Mouse (Mus musculus) neural tube, embryonic 15.5 days (tissue): ENCODE data around the gene Btn2a2. TPM values are rescaled to one million over a fixed set of nuclear protein-coding genes. Genes with fewer than 3 reads are reported as not detected.

Source experiments
- ATAC-seq: fragments of 200-750 bp; cut with Nextera tagmentation; 2 replicates; pipeline ENCODE4 v1.8.0; 2017; ENCODE audit warnings: mild to moderate bottlenecking, moderate TSS enrichment, moderate library complexity; ENCODE audit not compliant: low FRiP score
- H3K27ac ChIP-seq: fragments of 300-500 bp; sonication (generic); replicated peaks from 2 replicates; pipeline ENCODE4 v1.5.1; 2015; ENCODE audit warnings: mild to moderate bottlenecking, inconsistent platforms
- H3K27me3 ChIP-seq: fragments of 300-500 bp; sonication (generic); replicated peaks from 2 replicates; pipeline ENCODE4 v1.6.1; 2015; ENCODE audit warnings: inconsistent platforms
- H3K36me3 ChIP-seq: fragments of 300-500 bp; sonication (generic); 2 replicates; pipeline ENCODE4 v1.6.1; 2015; ENCODE audit warnings: inconsistent platforms
- H3K4me1 ChIP-seq: fragments of 300-500 bp; sonication (generic); 2 replicates; pipeline ENCODE4 v1.6.1; 2015; ENCODE audit warnings: inconsistent platforms
- H3K4me2 ChIP-seq: fragments of 300-500 bp; sonication (generic); 2 replicates; pipeline ENCODE4 v1.6.1; 2015; ENCODE audit warnings: inconsistent platforms, mild to moderate bottlenecking, moderate library complexity
- H3K4me3 ChIP-seq: fragments of 300-500 bp; sonication (generic); replicated peaks from 2 replicates; pipeline ENCODE4 v1.5.1; 2015; ENCODE audit warnings: mild to moderate bottlenecking, inconsistent platforms
- H3K9ac ChIP-seq: fragments of 300-500 bp; sonication (generic); replicated peaks from 2 replicates; pipeline ENCODE4 v1.6.1; 2015; ENCODE audit warnings: mild to moderate bottlenecking, inconsistent platforms
- H3K9me3 ChIP-seq: fragments of 300-500 bp; sonication (generic); replicated peaks from 2 replicates; pipeline ENCODE4 v1.6.1; 2016; ENCODE audit warnings: inconsistent platforms
- WGBS: fragments of 180-500 bp; shearing (Covaris S2); methylation state at CpG from one replicate; pipeline ENCODE4 v1.1.7; 2015; ENCODE audit warnings: mixed read lengths; 5-methylcytosine and 5-hydroxymethylcytosine counted together
- polyA plus RNA-seq: library from polyadenylated mRNA; unstranded; fragments of >200 nt; fragmentation: Nextera tagmentation; extraction: Ambion mirVana; gene quantifications from 2 replicates; pipeline ENCODE4 v1.2.1, GENCODE M21; 2015

Btn2a2 gene
- polyA plus RNA-seq, 1 experiment from 2014 or later = 0.14 TPM

GRCm38 (mm10) chr13:23439901-23440300 lies 48.8 kb downstream of the Btn2a2 start:
- ATAC-seq = no peak
- 65% methylated on average over 10 of the region's 10 CpGs for WGBS
- H3K4me3 ChIP-seq = 0 out of 2 replicates have a peak overlapping the region, but pooled peaks have one; percentile 4
- peaks cover 19% of the 10 kb centered on the region for H3K4me1 ChIP-seq
- H3K27ac ChIP-seq = no peak overlapping the region
- H3K4me2 ChIP-seq = no peak overlapping the region
- no peaks in the 10 kb centered on the region for H3K9me3 ChIP-seq
- no peaks in the 10 kb centered on the region for H3K36me3 ChIP-seq
- no peak overlapping the region for H3K9ac ChIP-seq
- H3K27me3 ChIP-seq = no peaks in the 10 kb centered on the region

- H3K4me1 ChIP-seq = peaks cover 14% of the 10 kb centered on the region
- H3K27ac ChIP-seq = no peak overlapping the region; the same call in 1 of the 2 replicates
- H3K36me3 ChIP-seq = no peaks in the 10 kb centered on the region
- peak overlapping the region; percentile 47 for H3K9ac ChIP-seq
- under 1% methylated on average over 7 of the region's 7 CpGs for WGBS
- H3K4me2 ChIP-seq = peak overlapping the region; percentile 78
- H3K9me3 ChIP-seq = no peaks in the 10 kb centered on the region
- peak overlapping the region; percentile 56 for H3K4me3 ChIP-seq
- ATAC-seq = peak; percentile 79
- H3K27me3 ChIP-seq = no peaks in the 10 kb centered on the region
Measured at GRCm38 (mm10) chr13:23438521-23438920, 50.1 kb downstream of the Btn2a2 start.

GRCm38 (mm10) chr13:23437908-23438307 lies 50.7 kb downstream of the Btn2a2 start:
- peak; percentile 94 for ATAC-seq
- H3K4me3 ChIP-seq = peak overlapping the region; percentile 56
- H3K4me2 ChIP-seq = peak overlapping the region; percentile 78
- H3K36me3 ChIP-seq = no peaks in the 10 kb centered on the region
- WGBS = under 1% methylated on average over 17 of the region's 17 CpGs
- peak overlapping the region; percentile 75 for H3K27ac ChIP-seq
- H3K9ac ChIP-seq = peak overlapping the region; percentile 56
- no peaks in the 10 kb centered on the region for H3K27me3 ChIP-seq
- peaks cover 16% of the 10 kb centered on the region for H3K4me1 ChIP-seq
- no peaks in the 10 kb centered on the region for H3K9me3 ChIP-seq

GRCm38 (mm10) chr13:23436861-23437822 lies 51.5 kb downstream of the Btn2a2 start:
- Histone ChIP-seq H3K36me3 (no peaks in the 10 kb centered on the region), H3K9ac (peak overlapping the region; percentile 56), H3K4me2 (peak overlapping the region; percentile 78), H3K9me3 (no peaks in the 10 kb centered on the region), H3K4me3 (peak overlapping the region; percentile 56), H3K27ac (peak overlapping the region; percentile 75), H3K4me1 (peaks cover 16% of the 10 kb centered on the region), H3K27me3 (no peaks in the 10 kb centered on the region)
- ATAC-seq = peak; percentile 36; the same call in 1 of the 2 replicates
- under 1% methylated on average over 32 of the region's 32 CpGs for WGBS

GRCm38 (mm10) chr13:23436231-23436661 lies 52.4 kb downstream of the Btn2a2 start:
- no peak overlapping the region for H3K9ac ChIP-seq
- WGBS = 3% methylated on average over 11 of the region's 11 CpGs
- peak overlapping the region; percentile 39; the same call in 1 of the 2 replicates for H3K4me3 ChIP-seq
- no peaks in the 10 kb centered on the region for H3K36me3 ChIP-seq
- no peaks in the 10 kb centered on the region for H3K27me3 ChIP-seq
- H3K27ac ChIP-seq = no peak overlapping the region
- H3K4me2 ChIP-seq = peak overlapping the region; percentile 78
- H3K4me1 ChIP-seq = peaks cover 16% of the 10 kb centered on the region
- H3K9me3 ChIP-seq = no peaks in the 10 kb centered on the region
- no peak for ATAC-seq

GRCm38 (mm10) chr13:23435676-23436075 lies 53.0 kb downstream of the Btn2a2 start:
- Histone ChIP-seq H3K4me1 (peaks cover 16% of the 10 kb centered on the region), H3K36me3 (no peaks in the 10 kb centered on the region), H3K9me3 (no peaks in the 10 kb centered on the region), H3K9ac (peak overlapping the region; percentile 36), H3K4me2 (peak overlapping the region; percentile 78), H3K4me3 (peak overlapping the region; percentile 39), H3K27me3 (no peaks in the 10 kb centered on the region), H3K27ac (no peak overlapping the region)
- ATAC-seq = no peak
- 2% methylated on average over 12 of the region's 12 CpGs for WGBS

GRCm38 (mm10) chr13:23435241-23435640 lies 53.4 kb downstream of the Btn2a2 start:
- H3K4me2 ChIP-seq = peak overlapping the region; percentile 78
- no peaks in the 10 kb centered on the region for H3K9me3 ChIP-seq
- peaks cover 16% of the 10 kb centered on the region for H3K4me1 ChIP-seq
- no peak for ATAC-seq
- no peak overlapping the region for H3K27ac ChIP-seq
- no peaks in the 10 kb centered on the region for H3K27me3 ChIP-seq
- peak overlapping the region; percentile 36; the same call in 1 of the 2 replicates for H3K9ac ChIP-seq
- peak overlapping the region; percentile 39 for H3K4me3 ChIP-seq
- WGBS = 30% methylated on average over 4 of the region's 4 CpGs
- no peaks in the 10 kb centered on the region for H3K36me3 ChIP-seq

GRCm38 (mm10) chr13:23434426-23434825 lies 54.2 kb downstream of the Btn2a2 start:
- H3K4me3 ChIP-seq = 0 out of 2 replicates have a peak overlapping the region, but pooled peaks have one; percentile 9
- H3K27me3 ChIP-seq = no peaks in the 10 kb centered on the region
- H3K36me3 ChIP-seq = no peaks in the 10 kb centered on the region
- peak overlapping the region; percentile 28 for H3K4me2 ChIP-seq
- H3K4me1 ChIP-seq = peaks cover 24% of the 10 kb centered on the region
- WGBS = 19% methylated on average over 7 of the region's 7 CpGs
- H3K27ac ChIP-seq = no peak overlapping the region
- no peaks in the 10 kb centered on the region for H3K9me3 ChIP-seq
- no peak overlapping the region for H3K9ac ChIP-seq
- ATAC-seq = no peak

GRCm38 (mm10) chr13:23433801-23434200 lies 54.9 kb downstream of the Btn2a2 start:
- Histone ChIP-seq H3K9ac (no peak overlapping the region), H3K4me2 (peak overlapping the region; percentile 75; the same call in 1 of the 2 replicates), H3K27ac (no peak overlapping the region), H3K4me1 (peaks cover 24% of the 10 kb centered on the region), H3K4me3 (no peak overlapping the region), H3K36me3 (no peaks in the 10 kb centered on the region), H3K27me3 (no peaks in the 10 kb centered on the region), H3K9me3 (no peaks in the 10 kb centered on the region)
- ATAC-seq = no peak
- whole genome bisulfite sequencing = 56% methylated on average over 5 of the region's 5 CpGs

GRCm38 (mm10) chr13:23433206-23433605 lies 55.5 kb downstream of the Btn2a2 start:
- peak overlapping the region; percentile 64 for H3K4me3 ChIP-seq
- peaks cover 24% of the 10 kb centered on the region for H3K4me1 ChIP-seq
- H3K36me3 ChIP-seq = no peaks in the 10 kb centered on the region
- H3K27ac ChIP-seq = peak overlapping the region; percentile 74; the same call in 1 of the 2 replicates
- H3K9ac ChIP-seq = 0 out of 2 replicates have a peak overlapping the region, but pooled peaks have one; percentile 34
- H3K9me3 ChIP-seq = no peaks in the 10 kb centered on the region
- ATAC-seq = no peak
- H3K4me2 ChIP-seq = peak overlapping the region; percentile 75
- no peaks in the 10 kb centered on the region for H3K27me3 ChIP-seq
- 17% methylated on average over 5 of the region's 5 CpGs for WGBS

- peak overlapping the region; percentile 74 for H3K27ac ChIP-seq
- ATAC-seq = peak; percentile 86
- WGBS = under 1% methylated on average over 28 of the region's 28 CpGs
- H3K4me1 ChIP-seq = peaks cover 24% of the 10 kb centered on the region
- peak overlapping the region; percentile 64 for H3K4me3 ChIP-seq
- no peaks in the 10 kb centered on the region for H3K9me3 ChIP-seq
- peak overlapping the region; percentile 75 for H3K4me2 ChIP-seq
- no peaks in the 10 kb centered on the region for H3K27me3 ChIP-seq
- H3K36me3 ChIP-seq = no peaks in the 10 kb centered on the region
- H3K9ac ChIP-seq = peak overlapping the region; percentile 51
Measured at GRCm38 (mm10) chr13:23432562-23433201, 56.0 kb downstream of the Btn2a2 start.
